ENCODE assay signal across 21 mouse cellular contexts in genomic region chr5:151134202-151134601, GRCm38 (mm10).
A peak's percentile ranks its signal among the peaks of the same experiment; 100 is the strongest.
DNase-seq lines count a peak whose midpoint lies in the region; ATAC-seq and TF ChIP-seq lines count a peak whose summit lies in the region.
"Had no signal": no experiment of that assay in that cellular context is flagged by ENCODE, and none has a peak within 500 bp of the region (broad histone marks: within the 10 kb centered on the region; RNA-seq: fewer than 3 reads in every experiment).

No protein-coding gene starts in this region.

- 86% methylated on average over 4 of the region's 4 CpGs for WGBS in heart, embryonic 11.5 days (ENCODE audit: insufficient replicate concordance)
- 97% methylated on average over 4 of the region's 4 CpGs for WGBS in lung, postnatal 0 days
- WGBS in forebrain, embryonic 16.5 days: 90% methylated on average over 4 of the region's 4 CpGs

- DNase-seq in heart, adult 11 months: peak; percentile 51
- no peak for DNase-seq in lung, postnatal 0 days (ENCODE audit: low spot score)
- DNase-seq in lung, postnatal 4 days: no peak
- DNase-seq in CH12.LX (ENCODE audit: extremely low read depth): no peak
- DNase-seq: adrenal gland, adult 2 months; adrenal gland, adult 8-10 months; adrenal gland, postnatal 10 days; adrenal gland, postnatal 14 days; adrenal gland, postnatal 25 days; adrenal gland, postnatal 36 days; B cell, adult 2 months; cerebellum, adult 11 months; cerebellum, adult 11-12 months; cerebellum, adult 18-20 months; cerebellum, adult 2 months had no signal

- no peak for TF ChIP-seq CTCF in lung, postnatal 0 days (IDR thresholded peaks at IDR 0.05)
- no peak for TF ChIP-seq CTCF in CH12.LX (conservative IDR thresholded peaks at IDR 0.05 in 1 of 2, IDR thresholded peaks at IDR 0.05 in 1 of 2; ENCODE audit: low read depth in 2 of 2, low read length in 2 of 2)

- no peak for ATAC-seq in heart, embryonic 11.5 days (replicated peaks; ENCODE audit: insufficient number of reproducible peaks, low FRiP score, low TSS enrichment)
- no peak for ATAC-seq in lung, postnatal 0 days
- ATAC-seq in forebrain, embryonic 16.5 days: no peak
- ATAC-seq: activated CD4-positive, CD25-positive, alpha-beta regulatory T cell, adult 4 months; CD4-positive, CD25-positive, alpha-beta regulatory T cell, adult 4 months; Patski had no signal

- no peak for TF ChIP-seq POLR2A in CH12.LX (IDR thresholded peaks at IDR 0.05; ENCODE audit: low read depth, low read length)

- no peak overlapping the region for H3K9ac ChIP-seq in heart, embryonic 11.5 days (ENCODE audit: low read depth, low read length)
- H3K9ac ChIP-seq in lung, postnatal 0 days (replicated peaks; ENCODE audit: low read depth): no peak overlapping the region
- H3K9ac ChIP-seq in CH12.LX (ENCODE audit: insufficient read depth, low read depth): no peak overlapping the region; the same call in 1 of the 2 replicates
- H3K9ac ChIP-seq in forebrain, embryonic 16.5 days (replicated peaks; ENCODE audit: low read depth, low read length): no peak overlapping the region

- peaks cover 14% of the 10 kb centered on the region for H3K4me1 ChIP-seq in heart, embryonic 11.5 days (ENCODE audit: control insufficient read depth, insufficient read depth, low read length)
- peaks cover 13% of the 10 kb centered on the region; the same call in 1 of the 2 replicates for H3K4me1 ChIP-seq in lung, postnatal 0 days (ENCODE audit: insufficient read depth, low read depth, low read length)
- peaks cover 21 to 42% of the 10 kb centered on the region in 2 experiments for H3K4me1 ChIP-seq in CH12.LX (ENCODE audit: control insufficient read depth in 1 of 2, insufficient read depth in 2 of 2)
- H3K4me1 ChIP-seq in forebrain, embryonic 16.5 days (replicated peaks; ENCODE audit: control insufficient read depth, insufficient read depth, low read length): no peaks in the 10 kb centered on the region

- H3K79me2 ChIP-seq in CH12.LX (replicated peaks; ENCODE audit: control insufficient read depth, extremely low read depth, insufficient read depth, poor library complexity, severe bottlenecking): no peaks in the 10 kb centered on the region

- H3K4me2 ChIP-seq in heart, embryonic 11.5 days: no peak overlapping the region
- H3K4me2 ChIP-seq in lung, postnatal 0 days (replicated peaks; ENCODE audit: low read depth, low read length): no peak overlapping the region
- H3K4me2 ChIP-seq in CH12.LX (ENCODE audit: insufficient read depth, low read depth, poor library complexity, severe bottlenecking): 0 out of 2 replicates have a peak overlapping the region, but pooled peaks have one; percentile 75
- no peak overlapping the region for H3K4me2 ChIP-seq in forebrain, embryonic 16.5 days (ENCODE audit: low read length)

- H3K9me3 ChIP-seq in heart, embryonic 11.5 days (replicated peaks; ENCODE audit: control insufficient read depth, low read length): no peaks in the 10 kb centered on the region
- no peaks in the 10 kb centered on the region for H3K9me3 ChIP-seq in lung, postnatal 0 days (ENCODE audit: low read length)
- H3K9me3 ChIP-seq in CH12.LX (replicated peaks; ENCODE audit: low read length): peaks cover 6% of the 10 kb centered on the region
- H3K9me3 ChIP-seq in forebrain, embryonic 16.5 days (ENCODE audit: control insufficient read depth, low read length): no peaks in the 10 kb centered on the region

- dilution Hi-C loops in CH12.LX (cut with MboI; ENCODE audit: extremely low pct_ligation_motif_present, extremely low pct_unique_long_range_greater_than_20kb, low sequenced_read_pairs): no loop called here

- TF ChIP-seq RAD21 in CH12.LX (IDR thresholded peaks at IDR 0.05; ENCODE audit: low read depth, low read length): no peak

- no peaks in the 10 kb centered on the region for H3K27me3 ChIP-seq in heart, embryonic 11.5 days (ENCODE audit: control insufficient read depth, insufficient read depth, low read length)
- H3K27me3 ChIP-seq in lung, postnatal 0 days (replicated peaks; ENCODE audit: insufficient read depth, low read length): no peaks in the 10 kb centered on the region
- no peaks in the 10 kb centered on the region for H3K27me3 ChIP-seq in CH12.LX (replicated peaks)
- H3K27me3 ChIP-seq in forebrain, embryonic 16.5 days (replicated peaks; ENCODE audit: control insufficient read depth, insufficient read depth, low read length): no peaks in the 10 kb centered on the region
- H3K27me3 ChIP-seq: Patski had no signal

- TF ChIP-seq EP300 in lung, postnatal 0 days (IDR thresholded peaks at IDR 0.05): no peak
- TF ChIP-seq EP300 in CH12.LX (IDR thresholded peaks at IDR 0.05; ENCODE audit: low read length): no peak

- H3K4me3 ChIP-seq in heart, embryonic 11.5 days (ENCODE audit: low read depth, low read length): no peak overlapping the region
- H3K4me3 ChIP-seq in lung, postnatal 0 days (ENCODE audit: low read depth, low read length): no peak overlapping the region
- H3K4me3 ChIP-seq in CH12.LX (replicated peaks in 1 of 3; ENCODE audit: low read depth in 2 of 3, low read length in 2 of 3, poor library complexity in 1 of 3): no peak overlapping the region
- H3K4me3 ChIP-seq in forebrain, embryonic 16.5 days (replicated peaks; ENCODE audit: low read length): no peak overlapping the region

- in situ Hi-C loops in CH12.LX (cut with MboI; ENCODE audit: low pct_ligation_motif_present, low pct_unique_long_range_greater_than_20kb, low sequenced_read_pairs): no loop called here

- H3K36me3 ChIP-seq in heart, embryonic 11.5 days (ENCODE audit: control insufficient read depth, insufficient read depth, low read length): no peaks in the 10 kb centered on the region
- H3K36me3 ChIP-seq in lung, postnatal 0 days (ENCODE audit: insufficient read depth, low read length): no peaks in the 10 kb centered on the region
- no peaks in the 10 kb centered on the region for H3K36me3 ChIP-seq in CH12.LX (replicated peaks in 1 of 2; ENCODE audit: control insufficient read depth in 1 of 2, insufficient read depth in 1 of 2, low read length in 1 of 2)
- H3K36me3 ChIP-seq in forebrain, embryonic 16.5 days (ENCODE audit: control insufficient read depth, insufficient read depth): no peaks in the 10 kb centered on the region
- H3K36me3 ChIP-seq: G1E had no signal

- H3K27ac ChIP-seq in heart, embryonic 11.5 days (ENCODE audit: low read depth, low read length): no peak overlapping the region
- H3K27ac ChIP-seq in lung, postnatal 0 days (ENCODE audit: low read length): 0 out of 2 replicates have a peak overlapping the region, but pooled peaks have one; percentile 10
- H3K27ac ChIP-seq in CH12.LX (ENCODE audit: insufficient read depth, low read depth): peak overlapping the region; percentile 42; the same call in 1 of the 2 replicates
- H3K27ac ChIP-seq in forebrain, embryonic 16.5 days (ENCODE audit: low read length): no peak overlapping the region

TF ChIP-seq in CH12.LX, 34 proteins besides CTCF, POLR2A, EP300 and RAD21:
- TF ChIP-seq MAZ (IDR thresholded peaks at IDR 0.05; ENCODE audit: low read depth, low read length): no peak
- TF ChIP-seq JUN (IDR thresholded peaks at IDR 0.05; ENCODE audit: insufficient read depth, low read depth, low read length): no peak
- no peak for TF ChIP-seq JUND (conservative IDR thresholded peaks at IDR 0.05; ENCODE audit: low read depth, low read length)
- TF ChIP-seq MEF2A (IDR thresholded peaks at IDR 0.05; ENCODE audit: borderline replicate concordance, low read depth, low read length): no peak
- peak; percentile 63; the same call in 1 of the 2 replicates for TF ChIP-seq MAFK (IDR thresholded peaks at IDR 0.05; ENCODE audit: insufficient replicate concordance, low read length)
- no peak for TF ChIP-seq KAT2A (IDR thresholded peaks at IDR 0.05; ENCODE audit: insufficient replicate concordance, low read length)

Comparison
In these comparisons a context has a peak if more than half of its experiments do, and no peak if none do; other contexts are left out.
1. H3K27ac ChIP-seq: peak in lung, postnatal 0 days (single experiment) and CH12.LX (single experiment); none in heart, embryonic 11.5 days (single experiment) and forebrain, embryonic 16.5 days (single experiment).